Mouse (Mus musculus): ENCODE measurements around the gene Mcam. TPM values are rescaled to one million over a fixed set of nuclear protein-coding genes. Genes with fewer than 3 reads are reported as not detected.
"Not testable (repeated sequence)": the region's sequence is repeated elsewhere in the genome, so short reads cannot be mapped to it uniquely, and the experiment has no call there.

Mcam gene
- polyA plus RNA-seq, 1 experiment from 2014 or later = 9.6 TPM

DNA sequence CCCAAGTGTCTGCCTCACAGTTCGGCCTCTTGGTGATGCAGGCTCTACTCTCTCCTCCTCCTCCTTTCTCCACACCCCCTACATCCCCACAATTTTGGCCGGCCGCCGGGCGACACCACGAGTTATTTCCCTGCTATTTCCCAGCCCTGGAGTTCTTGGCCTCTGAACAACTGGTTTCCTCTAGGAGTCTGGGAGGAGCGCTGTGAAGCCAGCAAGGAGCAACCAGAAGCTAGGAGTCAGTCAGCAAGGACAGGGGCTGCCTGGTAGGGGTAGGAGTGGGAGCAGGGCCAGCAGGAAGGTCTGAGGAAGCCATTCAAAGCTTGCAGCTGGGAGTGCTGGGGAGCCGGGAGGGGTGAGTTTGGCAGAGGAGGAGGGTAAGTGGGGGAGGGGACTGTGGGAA, 27.2 kb upstream of the Mcam start, which contains the start of gene C1qtnf5:
Gene C1qtnf5, plus strand, starts transcription at position 136 of the 400 bp plus-strand sequence.
- Histone ChIP-seq H3K4me2 (ENCODE audit: low read length) (peak within 1 kb of the TSS; percentile 37), H3K9ac (ENCODE audit: low read depth, low read length) (0 out of 2 replicates have a peak within 1 kb of the TSS, but pooled peaks have one; percentile 15), H3K27ac (ENCODE audit: low read length) (peak within 1 kb of the TSS; percentile 58), H3K36me3 (ENCODE audit: control insufficient read depth, insufficient read depth, low read length) (no peaks in the 10 kb centered on the region), H3K9me3 (replicated peaks; ENCODE audit: control insufficient read depth, low read length, poor library complexity, severe bottlenecking) (no peaks in the 10 kb centered on the region), H3K27me3 (ENCODE audit: control insufficient read depth, insufficient read depth, low read depth, low read length) (no peaks in the 10 kb centered on the region), H3K4me1 (ENCODE audit: control insufficient read depth, insufficient read depth, low read length) (peaks cover 38% of the 10 kb centered on the region), H3K4me3 (ENCODE audit: low read depth, low read length) (peak within 1 kb of the TSS; percentile 7; the same call in 1 of the 2 replicates)
- WGBS = 18% methylated on average over 8 of the region's 8 CpGs
- peak; percentile 59 for ATAC-seq

DNA sequence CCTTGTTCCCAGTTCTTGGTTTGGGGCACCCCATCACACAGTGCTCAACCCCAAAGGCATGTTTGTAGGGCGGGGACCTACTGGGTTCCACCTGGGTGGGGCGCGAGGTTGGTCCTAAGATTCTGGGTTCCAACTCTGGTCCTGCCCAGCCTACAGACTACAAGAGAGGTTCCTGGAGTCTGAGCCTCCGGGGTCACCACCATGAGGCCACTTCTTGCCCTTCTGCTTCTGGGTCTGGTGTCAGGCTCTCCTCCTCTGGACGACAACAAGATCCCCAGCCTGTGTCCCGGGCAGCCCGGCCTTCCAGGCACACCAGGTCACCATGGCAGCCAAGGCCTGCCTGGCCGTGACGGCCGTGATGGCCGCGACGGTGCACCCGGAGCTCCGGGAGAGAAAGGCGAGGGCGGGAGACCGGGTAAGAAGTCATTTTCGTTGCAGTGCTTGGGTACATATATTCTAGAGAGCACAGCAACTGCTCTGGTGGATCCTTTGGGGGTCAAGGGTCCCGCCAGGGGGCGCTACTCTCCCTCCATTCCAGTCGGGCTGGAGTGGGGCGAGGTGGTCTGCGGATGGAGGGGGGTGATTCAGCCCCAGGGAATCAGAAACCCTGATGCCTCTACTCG, 26.6 kb upstream of the Mcam start:
- no peak for ATAC-seq
- WGBS = 24% methylated on average over 25 of the region's 25 CpGs
- H3K4me3 ChIP-seq (ENCODE audit: low read depth, low read length) = peak overlapping the region; percentile 7; the same call in 1 of the 2 replicates

DNA sequence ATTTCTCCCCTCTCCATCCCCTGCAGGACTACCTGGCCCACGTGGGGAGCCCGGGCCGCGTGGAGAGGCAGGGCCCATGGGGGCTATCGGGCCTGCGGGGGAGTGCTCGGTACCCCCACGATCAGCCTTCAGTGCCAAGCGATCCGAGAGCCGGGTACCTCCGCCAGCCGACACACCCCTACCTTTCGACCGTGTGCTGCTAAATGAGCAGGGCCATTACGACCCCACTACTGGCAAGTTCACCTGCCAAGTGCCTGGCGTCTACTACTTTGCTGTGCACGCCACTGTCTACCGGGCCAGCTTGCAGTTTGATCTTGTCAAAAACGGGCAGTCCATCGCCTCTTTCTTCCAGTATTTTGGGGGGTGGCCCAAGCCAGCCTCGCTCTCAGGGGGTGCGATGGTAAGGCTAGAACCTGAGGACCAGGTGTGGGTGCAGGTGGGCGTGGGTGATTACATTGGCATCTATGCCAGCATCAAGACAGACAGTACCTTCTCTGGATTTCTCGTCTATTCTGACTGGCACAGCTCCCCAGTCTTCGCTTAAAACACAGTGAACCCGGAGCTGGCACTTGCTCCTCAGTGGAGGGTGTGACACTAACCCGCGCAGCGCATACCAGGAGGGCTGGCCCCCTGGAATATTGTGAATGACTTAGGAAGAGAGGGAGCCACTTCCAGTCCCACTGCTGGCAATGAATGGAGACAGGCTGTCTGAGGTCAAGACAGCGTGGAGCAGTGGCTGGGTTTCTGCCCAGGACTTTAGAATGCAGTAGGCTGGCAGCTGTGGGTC, 25.8 kb upstream of the Mcam start:
- 71% methylated on average over 26 of the region's 31 CpGs for WGBS
- ATAC-seq = no peak
- H3K9ac ChIP-seq (ENCODE audit: low read depth, low read length) = 0 out of 2 replicates have a peak overlapping the region, but pooled peaks have one; percentile 15
- H3K4me2 ChIP-seq (ENCODE audit: low read length) = no peak overlapping the region; the same call in 1 of the 2 replicates
- peaks cover 38% of the 10 kb centered on the region for H3K4me1 ChIP-seq (ENCODE audit: control insufficient read depth, insufficient read depth, low read length)
- H3K36me3 ChIP-seq (ENCODE audit: control insufficient read depth, insufficient read depth, low read length) = no peaks in the 10 kb centered on the region
- H3K27ac ChIP-seq (ENCODE audit: low read length) = no peak overlapping the region
- H3K9me3 ChIP-seq (replicated peaks; ENCODE audit: control insufficient read depth, low read length, poor library complexity, severe bottlenecking) = no peaks in the 10 kb centered on the region
- H3K27me3 ChIP-seq (ENCODE audit: control insufficient read depth, insufficient read depth, low read depth, low read length) = no peaks in the 10 kb centered on the region
- no peak overlapping the region for H3K4me3 ChIP-seq (ENCODE audit: low read depth, low read length)

More for the DNA sequence above, 26.6 kb upstream of the Mcam start:
- H3K4me1 ChIP-seq (ENCODE audit: control insufficient read depth, insufficient read depth, low read length) = peaks cover 38% of the 10 kb centered on the region
- H3K27me3 ChIP-seq (ENCODE audit: control insufficient read depth, insufficient read depth, low read depth, low read length) = no peaks in the 10 kb centered on the region
- H3K9ac ChIP-seq (ENCODE audit: low read depth, low read length) = 0 out of 2 replicates have a peak overlapping the region, but pooled peaks have one; percentile 15
- peak overlapping the region; percentile 58 for H3K27ac ChIP-seq (ENCODE audit: low read length)
- H3K9me3 ChIP-seq (replicated peaks; ENCODE audit: control insufficient read depth, low read length, poor library complexity, severe bottlenecking) = no peaks in the 10 kb centered on the region
- peak overlapping the region; percentile 37 for H3K4me2 ChIP-seq (ENCODE audit: low read length)
- no peaks in the 10 kb centered on the region for H3K36me3 ChIP-seq (ENCODE audit: control insufficient read depth, insufficient read depth, low read length)

DNA sequence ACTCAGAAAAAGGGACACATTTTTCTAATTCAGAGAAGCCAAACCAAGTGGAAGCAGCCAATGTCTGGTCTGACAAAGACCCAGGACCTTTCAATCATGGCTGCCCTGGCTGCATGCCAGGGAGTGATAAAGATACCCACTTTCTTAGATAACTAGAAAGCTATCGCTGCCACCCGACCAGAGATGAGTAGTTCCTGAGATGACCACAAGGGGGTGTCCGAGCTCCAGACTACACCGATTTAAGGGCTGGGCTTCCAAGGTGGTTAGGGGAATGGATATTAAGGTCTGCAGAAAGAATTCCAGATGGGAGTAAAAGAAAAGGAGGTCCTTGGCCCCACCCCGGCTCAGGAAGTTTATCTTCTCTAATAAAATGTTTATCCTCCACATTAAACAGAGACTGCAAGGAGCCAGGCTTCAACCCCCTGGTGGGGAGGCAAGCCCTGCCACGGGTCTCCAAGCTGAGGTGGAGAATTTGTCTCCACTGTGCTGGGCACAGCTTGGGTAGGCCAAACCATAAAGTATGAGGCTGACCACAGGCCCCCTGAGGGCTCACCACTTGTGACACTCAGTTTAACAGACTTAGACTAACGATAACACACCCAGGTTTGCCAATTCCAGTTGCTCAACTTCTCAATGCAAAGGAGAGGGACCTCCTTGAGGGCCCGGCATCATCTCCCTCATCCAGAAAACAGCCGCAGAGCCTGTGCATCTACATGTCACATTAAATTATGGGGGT, 24.7 kb upstream of the Mcam start:
- Histone ChIP-seq H3K36me3 (ENCODE audit: control insufficient read depth, insufficient read depth, low read length) (no peaks in the 10 kb centered on the region), H3K4me2 (ENCODE audit: low read length) (peak overlapping the region; percentile 29; the same call in 1 of the 2 replicates), H3K9me3 (replicated peaks; ENCODE audit: control insufficient read depth, low read length, poor library complexity, severe bottlenecking) (no peaks in the 10 kb centered on the region), H3K27me3 (ENCODE audit: control insufficient read depth, insufficient read depth, low read depth, low read length) (no peaks in the 10 kb centered on the region), H3K4me3 (ENCODE audit: low read depth, low read length) (no peak overlapping the region), H3K27ac (ENCODE audit: low read length) (no peak overlapping the region), H3K9ac (ENCODE audit: low read depth, low read length) (peak overlapping the region; percentile 33; the same call in 1 of the 2 replicates), H3K4me1 (ENCODE audit: control insufficient read depth, insufficient read depth, low read length) (peaks cover 40% of the 10 kb centered on the region)
- no peak for ATAC-seq
- WGBS = 36% methylated on average over 9 of the region's 9 CpGs

DNA sequence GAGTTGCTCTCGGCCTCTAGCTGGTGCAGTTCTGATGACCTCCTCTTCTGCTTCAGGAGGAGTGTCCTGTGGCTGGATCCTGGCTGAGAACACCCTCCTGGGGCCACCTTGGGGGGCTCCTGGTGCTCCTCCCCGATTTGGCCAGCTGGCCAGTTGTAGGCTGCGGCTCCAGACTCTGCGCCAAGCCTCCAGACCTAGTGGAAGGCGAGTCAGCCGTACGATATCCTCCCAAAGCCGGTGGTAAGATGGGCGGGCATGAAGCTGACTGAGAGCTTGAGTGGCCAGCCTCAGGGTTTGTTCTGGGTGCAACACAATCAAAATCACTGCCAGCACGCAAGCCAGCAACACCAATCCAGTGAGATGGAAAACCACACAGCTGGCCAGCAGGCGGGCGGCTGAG, 22.4 kb upstream of the Mcam start:
- H3K4me1 ChIP-seq (ENCODE audit: control insufficient read depth, insufficient read depth, low read length) = peaks cover 38% of the 10 kb centered on the region
- not testable (repeated sequence) for H3K4me3 ChIP-seq (ENCODE audit: low read depth, low read length); H3K9me3 ChIP-seq (replicated peaks; ENCODE audit: control insufficient read depth, low read length, poor library complexity, severe bottlenecking); H3K36me3 ChIP-seq (ENCODE audit: control insufficient read depth, insufficient read depth, low read length); H3K27me3 ChIP-seq (ENCODE audit: control insufficient read depth, insufficient read depth, low read depth, low read length); ATAC-seq; H3K9ac ChIP-seq (ENCODE audit: low read depth, low read length); H3K27ac ChIP-seq (ENCODE audit: low read length)
- peak overlapping the region; percentile 53; the same call in 1 of the 2 replicates for H3K4me2 ChIP-seq (ENCODE audit: low read length)
- 75% methylated on average over 9 of the region's 12 CpGs for WGBS

DNA sequence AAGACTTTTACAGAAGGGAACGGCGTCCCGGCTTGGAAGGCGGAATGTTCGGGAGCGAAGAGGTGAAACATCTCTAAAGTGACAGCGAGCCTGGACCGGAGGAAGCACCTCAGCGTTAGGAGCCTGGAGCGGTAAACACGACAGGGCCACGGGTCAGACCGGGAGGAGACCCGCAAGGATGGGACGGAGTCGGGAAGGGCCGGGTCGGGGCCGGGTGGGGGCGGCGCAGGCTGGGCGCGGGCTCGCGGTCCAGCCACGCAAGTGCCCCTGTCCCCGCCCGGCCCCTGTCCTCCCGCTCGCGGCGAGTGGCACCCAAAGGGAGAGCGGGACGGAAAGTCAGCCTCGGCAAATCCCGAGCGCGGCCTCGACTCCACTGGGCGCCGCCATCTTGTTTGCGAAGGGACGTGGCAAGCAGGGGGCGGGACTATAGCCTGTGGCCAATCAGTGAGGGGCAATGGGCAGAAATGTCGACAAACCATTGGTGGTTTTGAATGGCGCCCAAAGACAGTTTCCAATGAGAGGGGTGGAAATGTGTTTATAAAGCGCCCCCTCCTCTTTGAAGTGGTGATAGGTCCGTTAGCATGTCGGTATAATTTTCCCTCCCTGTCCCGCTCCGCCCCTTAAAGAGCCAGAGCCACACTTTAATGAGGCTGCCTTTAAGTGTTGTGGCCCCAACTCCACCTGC, 21.0 kb upstream of the Mcam start, which contains the start of the genes Gm49380 and Rnf26:
Gene Gm49380, minus strand, starts transcription at position 396 of the 685 bp plus-strand sequence.
Gene Rnf26, minus strand, starts transcription at position 413 of the 685 bp plus-strand sequence.
- no peaks in the 10 kb centered on the region for H3K9me3 ChIP-seq (replicated peaks; ENCODE audit: control insufficient read depth, low read length, poor library complexity, severe bottlenecking)
- H3K4me1 ChIP-seq (ENCODE audit: control insufficient read depth, insufficient read depth, low read length) = peaks cover 25% of the 10 kb centered on the region
- H3K36me3 ChIP-seq (ENCODE audit: control insufficient read depth, insufficient read depth, low read length) = no peaks in the 10 kb centered on the region
- no peaks in the 10 kb centered on the region for H3K27me3 ChIP-seq (ENCODE audit: control insufficient read depth, insufficient read depth, low read depth, low read length)
- WGBS = 1% methylated on average over 42 of the region's 51 CpGs
- peak; percentile 94 for ATAC-seq
- H3K4me3 ChIP-seq (ENCODE audit: low read depth, low read length) = peak within 1 kb of the TSS; percentile 76
- H3K9ac ChIP-seq (ENCODE audit: low read depth, low read length) = peak within 1 kb of the TSS; percentile 73
- H3K27ac ChIP-seq (ENCODE audit: low read length) = peak within 1 kb of the TSS; percentile 38; the same call in 1 of the 2 replicates
- peak within 1 kb of the TSS; percentile 58 for H3K4me2 ChIP-seq (ENCODE audit: low read length)

DNA sequence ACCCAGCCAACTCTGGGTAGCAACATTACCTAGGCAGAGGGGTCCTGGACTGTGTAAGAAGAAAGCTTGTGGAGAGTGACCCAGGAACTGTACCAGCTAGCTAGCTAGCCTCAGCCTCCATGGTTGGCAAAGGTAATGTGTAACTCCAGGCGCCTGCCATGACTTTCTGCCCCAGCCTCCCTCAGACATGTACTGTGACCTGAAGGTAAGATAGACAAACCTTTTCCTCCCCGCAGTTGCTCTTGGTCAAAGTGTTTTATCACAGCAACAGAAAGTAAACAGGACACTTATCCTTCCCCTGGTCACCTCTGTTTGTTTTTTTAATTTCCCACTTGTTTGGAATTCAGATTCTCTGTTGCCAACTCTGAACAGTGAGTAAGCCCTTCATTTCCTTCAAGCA, 19.8 kb upstream of the Mcam start:
- H3K27me3 ChIP-seq (ENCODE audit: control insufficient read depth, insufficient read depth, low read depth, low read length) = no peaks in the 10 kb centered on the region
- H3K4me2 ChIP-seq (ENCODE audit: low read length) = no peak overlapping the region
- no peak overlapping the region for H3K27ac ChIP-seq (ENCODE audit: low read length)
- no peak overlapping the region for H3K9ac ChIP-seq (ENCODE audit: low read depth, low read length)
- H3K4me1 ChIP-seq (ENCODE audit: control insufficient read depth, insufficient read depth, low read length) = peaks cover 16% of the 10 kb centered on the region
- H3K9me3 ChIP-seq (replicated peaks; ENCODE audit: control insufficient read depth, low read length, poor library complexity, severe bottlenecking) = no peaks in the 10 kb centered on the region
- no peak for ATAC-seq
- WGBS = 92% methylated on average over 2 of the region's 2 CpGs
- no peak overlapping the region for H3K4me3 ChIP-seq (ENCODE audit: low read depth, low read length)
- H3K36me3 ChIP-seq (ENCODE audit: control insufficient read depth, insufficient read depth, low read length) = no peaks in the 10 kb centered on the region

DNA sequence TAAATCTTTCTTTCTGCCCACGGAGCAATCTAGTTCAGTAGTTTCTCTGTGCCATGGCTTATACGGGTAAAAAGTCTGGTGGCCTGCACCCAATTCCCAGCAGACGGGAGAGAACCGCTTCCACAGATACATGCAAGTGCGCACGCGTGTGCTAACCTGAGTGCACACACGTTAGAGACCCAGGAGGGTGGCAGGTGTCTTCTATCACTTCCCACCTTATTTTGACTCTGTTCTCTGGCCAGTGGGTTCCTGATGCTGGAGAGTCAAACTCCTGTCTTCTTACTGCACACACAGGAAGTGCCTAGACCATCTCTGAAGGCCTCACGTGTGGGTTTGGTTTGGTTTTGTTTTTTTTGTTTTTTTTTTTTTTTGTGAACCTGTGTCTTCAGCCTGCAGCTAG, 18.7 kb upstream of the Mcam start:
- H3K27ac ChIP-seq (ENCODE audit: low read length) = no peak overlapping the region
- WGBS = 94% methylated on average over 9 of the region's 9 CpGs
- H3K9me3 ChIP-seq (replicated peaks; ENCODE audit: control insufficient read depth, low read length, poor library complexity, severe bottlenecking) = no peaks in the 10 kb centered on the region
- H3K4me1 ChIP-seq (ENCODE audit: control insufficient read depth, insufficient read depth, low read length) = peaks cover 4% of the 10 kb centered on the region
- no peak overlapping the region for H3K4me2 ChIP-seq (ENCODE audit: low read length)
- H3K9ac ChIP-seq (ENCODE audit: low read depth, low read length) = no peak overlapping the region
- ATAC-seq = no peak
- no peaks in the 10 kb centered on the region for H3K36me3 ChIP-seq (ENCODE audit: control insufficient read depth, insufficient read depth, low read length)
- H3K4me3 ChIP-seq (ENCODE audit: low read depth, low read length) = no peak overlapping the region
- no peaks in the 10 kb centered on the region for H3K27me3 ChIP-seq (ENCODE audit: control insufficient read depth, insufficient read depth, low read depth, low read length)

Data from midbrain, embryonic 16.5 days (tissue).